Mouse (Mus musculus): Measurements from ENCODE around the gene Wnk1.
A peak's percentile ranks its signal among the peaks of the same experiment; 100 is the strongest.

Wnk1 gene

GRCm38 (mm10) chr6:120039668-120040556, 1.4 kb upstream of the Wnk1 start:
- DNase-seq: peak; percentile 85 to 90

- DNase-seq: peak; percentile 33 to 56
Measured at GRCm38 (mm10) chr6:120039256-120039563, 738 bp upstream of the Wnk1 start.

- peak; percentile 82 to 86 for DNase-seq
Measured at GRCm38 (mm10) chr6:120037636-120038365, 671 bp downstream of the Wnk1 start.

GRCm38 (mm10) chr6:120037004-120037635, 1.4 kb downstream of the Wnk1 start:
- peak; percentile 74 to 82 for DNase-seq

GRCm38 (mm10) chr6:120024577-120024976, 13.9 kb downstream of the Wnk1 start:
- DNase-seq: no peak

- DNase-seq: no peak
Measured at GRCm38 (mm10) chr6:120023746-120024145, 14.7 kb downstream of the Wnk1 start.

GRCm38 (mm10) chr6:120022042-120022441, 16.4 kb downstream of the Wnk1 start:
- DNase-seq: no peak

GRCm38 (mm10) chr6:120019697-120020096, 18.8 kb downstream of the Wnk1 start:
- no peak for DNase-seq

- no peak for DNase-seq
Measured at GRCm38 (mm10) chr6:120013125-120013524, 25.3 kb downstream of the Wnk1 start.

GRCm38 (mm10) chr6:120011440-120011839, 27.0 kb downstream of the Wnk1 start:
- DNase-seq: no peak

- no peak for DNase-seq
Measured at GRCm38 (mm10) chr6:120011001-120011400, 27.5 kb downstream of the Wnk1 start.

- DNase-seq: no peak
Measured at GRCm38 (mm10) chr6:120010535-120010934, 27.9 kb downstream of the Wnk1 start.

GRCm38 (mm10) chr6:120001718-120002117, 36.8 kb downstream of the Wnk1 start:
- DNase-seq: no peak

GRCm38 (mm10) chr6:119996480-119996879, 42.0 kb downstream of the Wnk1 start:
- no peak for DNase-seq

- DNase-seq: peak; percentile 10 to 48
Measured at GRCm38 (mm10) chr6:119924235-119925005, 114.1 kb downstream of the Wnk1 start.

- no peak for DNase-seq
Measured at GRCm38 (mm10) chr6:119922544-119922943, 115.9 kb downstream of the Wnk1 start.

GRCm38 (mm10) chr6:119922136-119922535, 116.3 kb downstream of the Wnk1 start:
- no peak for DNase-seq

- peak; percentile 22 to 53 for DNase-seq
Measured at GRCm38 (mm10) chr6:119918561-119919181, 119.8 kb downstream of the Wnk1 start.

- DNase-seq: no peak
Measured at GRCm38 (mm10) chr6:119915710-119916109, 122.8 kb downstream of the Wnk1 start.

- DNase-seq: no peak
Measured at GRCm38 (mm10) chr6:119912046-119912445, 126.4 kb downstream of the Wnk1 start.

- DNase-seq: no peak
Measured at GRCm38 (mm10) chr6:119905461-119905860, 133.0 kb downstream of the Wnk1 start.

GRCm38 (mm10) chr6:119903081-119903789, 135.2 kb downstream of the Wnk1 start:
- no peak for DNase-seq

All from lung, adult 18-20 months (tissue).